Mouse (Mus musculus) MEL (cell line): ENCODE results near the gene Ctsc. TPM values are rescaled to one million over a fixed set of nuclear protein-coding genes. Genes with fewer than 3 reads are reported as not detected.

Source experiments
- DNase-seq: peaks from one replicate; pipeline ENCODE4 v3.0.0; 2011; ENCODE audit warnings: low read depth, low spot score
- H3K27ac ChIP-seq: 2 replicates; pipeline ENCODE4 v1.5.1; 2012; ENCODE audit warnings: low read depth, mild to moderate bottlenecking, control low read depth, low read length, moderate library complexity; ENCODE audit not compliant: control insufficient read depth
- H3K27me3 ChIP-seq, 2 experiments: fragments of 150-350 bp in 1 of 2; sonication (generic) in 1 of 2; 2 replicates each; pipeline ENCODE4 v1.6.1; 2012; ENCODE audit warnings: low read length in 2 of 2, mild to moderate bottlenecking in 2 of 2, improper control_type of control experiment in 1 of 2, moderate library complexity in 1 of 2; ENCODE audit not compliant: insufficient read depth in 2 of 2, control insufficient read depth in 1 of 2
- H3K36me3 ChIP-seq, 2 experiments: 2 replicates each; pipeline ENCODE4 v1.6.1; 2012 to 2014; ENCODE audit warnings: low read length in 2 of 2, improper control_type of control experiment in 1 of 2, inconsistent platforms in 1 of 2, mild to moderate bottlenecking in 1 of 2; ENCODE audit not compliant: insufficient read depth in 2 of 2, control insufficient read depth in 1 of 2
- H3K4me1 ChIP-seq, 2 experiments: fragments of 150-350 bp in 1 of 2; sonication (generic) in 1 of 2; 2 replicates each; pipeline ENCODE4 v1.6.1; 2012; ENCODE audit warnings: low read length in 2 of 2, improper control_type of control experiment in 1 of 2, mild to moderate bottlenecking in 1 of 2; ENCODE audit not compliant: insufficient read depth in 2 of 2, control insufficient read depth in 1 of 2
- H3K4me3 ChIP-seq, 2 experiments: fragments of 150-350 bp in 1 of 2; sonication (generic) in 1 of 2; 2 replicates each; pipeline ENCODE4 v1.5.1; 2012; ENCODE audit warnings: low read depth in 2 of 2, low read length in 2 of 2, mild to moderate bottlenecking in 2 of 2, moderate library complexity in 2 of 2, control low read depth in 1 of 2, improper control_type of control experiment in 1 of 2; ENCODE audit not compliant: control insufficient read depth in 1 of 2, insufficient read depth in 1 of 2
- H3K79me2 ChIP-seq: 2 replicates; pipeline ENCODE4 v1.6.1; 2012; ENCODE audit warnings: mild to moderate bottlenecking, low read length, moderate library complexity; ENCODE audit not compliant: control insufficient read depth, poor library complexity, insufficient read depth
- H3K9ac ChIP-seq: 2 replicates; pipeline ENCODE4 v1.6.1; 2012; ENCODE audit warnings: low read depth, mild to moderate bottlenecking, control low read depth, low read length, moderate library complexity; ENCODE audit not compliant: control insufficient read depth, poor library complexity, severe bottlenecking
- H3K9me3 ChIP-seq: fragments of 150-350 bp; sonication (generic); replicated peaks from 2 replicates; pipeline ENCODE4 v1.6.1; 2012; ENCODE audit warnings: mild to moderate bottlenecking, low read length, improper control_type of control experiment, moderate library complexity; ENCODE audit not compliant: insufficient read depth
- CHD2 ChIP-seq: IDR thresholded peaks from 2 replicates; pipeline ENCODE4 v1.6.1; 2011; ENCODE audit warnings: low read length, improper control_type of control experiment
- CTCF ChIP-seq, 3 experiments: IDR thresholded peaks in 2 of 3; conservative IDR thresholded peaks in 1 of 3; 2 replicates each; pipeline ENCODE4 v1.5.1; 2011 to 2012; ENCODE audit warnings: low read length in 3 of 3, low read depth in 2 of 3, mild to moderate bottlenecking in 2 of 3, improper control_type of control experiment in 1 of 3, inconsistent platforms in 1 of 3, mixed read lengths in 1 of 3, moderate library complexity in 1 of 3; ENCODE audit not compliant: control insufficient read depth in 1 of 3, insufficient read depth in 1 of 3, poor library complexity in 1 of 3, severe bottlenecking in 1 of 3
- ELF1 ChIP-seq: IDR thresholded peaks from 2 replicates; pipeline ENCODE4 v1.6.1; 2014; ENCODE audit warnings: low read depth, mild to moderate bottlenecking, inconsistent platforms, low read length, improper control_type of control experiment, moderate library complexity
- ETS1 ChIP-seq: IDR thresholded peaks from 2 replicates; pipeline ENCODE4 v1.6.1; 2012; ENCODE audit warnings: low read depth, mild to moderate bottlenecking, inconsistent platforms, low read length, improper control_type of control experiment, moderate library complexity
- GATA1 ChIP-seq: IDR thresholded peaks from 2 replicates; pipeline ENCODE4 v1.6.1; 2011; ENCODE audit warnings: low read depth, low read length, improper control_type of control experiment
- MAFK ChIP-seq: IDR thresholded peaks from 2 replicates; pipeline ENCODE4 v1.6.1; 2011; ENCODE audit warnings: low read depth, mild to moderate bottlenecking, low read length, improper control_type of control experiment, borderline replicate concordance
- MAX ChIP-seq: IDR thresholded peaks from 2 replicates; pipeline ENCODE4 v1.6.1; 2011; ENCODE audit warnings: low read length, improper control_type of control experiment
- MAZ ChIP-seq: IDR thresholded peaks from 2 replicates; pipeline ENCODE4 v1.6.1; 2012; ENCODE audit warnings: low read depth, mild to moderate bottlenecking, inconsistent platforms, low read length, improper control_type of control experiment
- MXI1 ChIP-seq: IDR thresholded peaks from 2 replicates; pipeline ENCODE4 v1.6.1; 2011; ENCODE audit warnings: mild to moderate bottlenecking, low read depth, low read length, improper control_type of control experiment
- MYB ChIP-seq: IDR thresholded peaks from 2 replicates; pipeline ENCODE4 v1.6.1; 2011; ENCODE audit warnings: mild to moderate bottlenecking, low read depth, low read length, improper control_type of control experiment
- MYC ChIP-seq: IDR thresholded peaks from 2 replicates; pipeline ENCODE4 v1.6.1; 2011; ENCODE audit warnings: low read depth, mild to moderate bottlenecking, low read length, improper control_type of control experiment, moderate library complexity
- NELFE ChIP-seq: IDR thresholded peaks from 2 replicates; pipeline ENCODE4 v1.6.1; 2011; ENCODE audit warnings: low read depth, low read length, improper control_type of control experiment
- POLR2A ChIP-seq, 2 experiments: IDR thresholded peaks; 2 replicates each; pipeline ENCODE4 v1.6.1; 2011 to 2012; ENCODE audit warnings: low read length in 2 of 2, mild to moderate bottlenecking in 2 of 2, control low read depth in 1 of 2, improper control_type of control experiment in 1 of 2, low read depth in 1 of 2, moderate library complexity in 1 of 2; ENCODE audit not compliant: control insufficient read depth in 1 of 2, insufficient read depth in 1 of 2, poor library complexity in 1 of 2
- POLR2AphosphoS2 ChIP-seq: IDR thresholded peaks from 2 replicates; pipeline ENCODE4 v1.6.1; 2011; ENCODE audit warnings: low read length, improper control_type of control experiment
- RCOR1 ChIP-seq: IDR thresholded peaks from 2 replicates; pipeline ENCODE4 v1.6.1; 2012; ENCODE audit warnings: low read depth, mild to moderate bottlenecking, inconsistent platforms, low read length, improper control_type of control experiment
- SIN3A ChIP-seq: IDR thresholded peaks from 2 replicates; pipeline ENCODE4 v1.6.1; 2012; ENCODE audit warnings: low read length, improper control_type of control experiment, inconsistent platforms
- TAL1 ChIP-seq: IDR thresholded peaks from 2 replicates; pipeline ENCODE4 v1.6.1; 2012; ENCODE audit warnings: mild to moderate bottlenecking, inconsistent platforms, low read length, moderate library complexity, mixed read lengths
- TBP ChIP-seq: IDR thresholded peaks from 2 replicates; pipeline ENCODE4 v1.8.0; 2011; ENCODE audit warnings: low read depth, low read length, improper control_type of control experiment
- UBTF ChIP-seq: IDR thresholded peaks from 2 replicates; pipeline ENCODE4 v1.6.1; 2012; ENCODE audit warnings: low read depth, mild to moderate bottlenecking, inconsistent platforms, low read length, improper control_type of control experiment, moderate library complexity, borderline replicate concordance; ENCODE audit not compliant: insufficient read depth
- ZC3H11A ChIP-seq: IDR thresholded peaks from 2 replicates; pipeline ENCODE4 v1.6.1; 2012; ENCODE audit warnings: low read depth, mild to moderate bottlenecking, inconsistent platforms, low read length, improper control_type of control experiment
- ZMIZ1 ChIP-seq: IDR thresholded peaks from 2 replicates; pipeline ENCODE4 v1.6.1; 2012; ENCODE audit warnings: low read depth, mild to moderate bottlenecking, inconsistent platforms, low read length, improper control_type of control experiment, moderate library complexity
- ZNF384 ChIP-seq: IDR thresholded peaks from 2 replicates; pipeline ENCODE4 v1.6.1; 2012; ENCODE audit warnings: low read depth, mild to moderate bottlenecking, inconsistent platforms, low read length, improper control_type of control experiment
- polyA plus RNA-seq, 2 experiments: library from polyadenylated mRNA; stranded (reverse) in 1 of 2; unstranded in 1 of 2; fragments of >175 nt in 1 of 2; fragments of >200 nt in 1 of 2; gene quantifications; 2 replicates each; pipeline versions ENCODE4 v1.2.1 to v1.2.4; 2012; ENCODE audit warnings: low replicate concordance in 2 of 2, low read depth in 1 of 2; ENCODE audit not compliant: insufficient read length in 2 of 2, insufficient read depth in 1 of 2, missing spikeins in 1 of 2
- total RNA-seq: library from RNA; depleted of rRNA; stranded (reverse); fragments of 300-350 nt; gene quantifications from 2 replicates; pipeline ENCODE4 v1.2.3, GENCODE M21; 2012

Ctsc gene
- total and polyA plus RNA-seq, 3 experiments = 50.7 to 51.4 TPM; not detected in 1

DNA sequence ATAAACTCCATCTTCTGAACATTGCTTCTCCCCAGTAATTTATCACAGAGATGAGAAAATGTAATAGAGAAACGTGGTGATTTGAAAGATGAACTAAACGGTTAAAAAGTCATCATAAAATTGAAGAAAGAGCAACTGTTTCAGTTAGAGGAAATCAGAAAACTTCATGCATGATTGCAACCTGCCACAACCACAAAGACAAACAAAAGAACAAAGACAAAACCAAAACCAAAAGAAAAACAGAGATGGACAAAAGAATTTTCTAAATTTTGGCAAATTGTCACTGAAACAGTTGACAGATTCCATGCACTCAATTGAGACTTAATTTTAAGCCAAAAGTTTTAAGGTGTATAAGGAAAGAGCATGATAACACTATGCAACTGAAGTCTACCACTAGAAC is 48.8 kb upstream of the Ctsc start:
- no peaks in the 10 kb centered on the region for H3K4me1 ChIP-seq
- H3K4me3 ChIP-seq = no peak overlapping the region
- no peak overlapping the region for H3K9ac ChIP-seq

GRCm38 (mm10) chr7:88230121-88230520 is 47.8 kb upstream of the Ctsc start:
- Histone ChIP-seq H3K36me3 (no peaks in the 10 kb centered on the region), H3K9ac (no peak overlapping the region), H3K79me2 (no peaks in the 10 kb centered on the region), H3K9me3 (no peaks in the 10 kb centered on the region), H3K27me3 (peaks cover 0 to 3% of the 10 kb centered on the region in 2 experiments; a peak in 3 of 4 replicates), H3K4me1 (no peaks in the 10 kb centered on the region), H3K4me3 (no peak overlapping the region), H3K27ac (no peak overlapping the region)
- no peak for TF ChIP-seq MYB
- TF ChIP-seq TBP = no peak
- no peak for TF ChIP-seq NELFE
- no peak for TF ChIP-seq CHD2
- no peak for DNase-seq

More for the DNA sequence above, 48.8 kb upstream of the Ctsc start:
- no peak for DNase-seq
- no peaks in the 10 kb centered on the region for H3K9me3 ChIP-seq
- TF ChIP-seq CHD2 = no peak
- TF ChIP-seq POLR2AphosphoS2 = no peak
- no peak for TF ChIP-seq GATA1
- no peak for TF ChIP-seq MAZ
- TF ChIP-seq MYB = no peak
- TF ChIP-seq POLR2A (IDR thresholded peaks at IDR 0.05; ENCODE audit: control insufficient read depth in 1 of 2, insufficient read depth in 1 of 2, low read depth in 1 of 2, low read length in 2 of 2, poor library complexity in 1 of 2) = no peak
- no peak for TF ChIP-seq UBTF
- TF ChIP-seq ELF1 = no peak
- TF ChIP-seq MYC = no peak
- TF ChIP-seq, all 39 proteins: peak for 0
- no peaks in the 10 kb centered on the region for H3K79me2 ChIP-seq
- H3K27me3 ChIP-seq = no peaks in the 10 kb centered on the region; a peak in 1 of 4 replicates
- no peak overlapping the region for H3K27ac ChIP-seq
- H3K36me3 ChIP-seq = no peaks in the 10 kb centered on the region

DNA sequence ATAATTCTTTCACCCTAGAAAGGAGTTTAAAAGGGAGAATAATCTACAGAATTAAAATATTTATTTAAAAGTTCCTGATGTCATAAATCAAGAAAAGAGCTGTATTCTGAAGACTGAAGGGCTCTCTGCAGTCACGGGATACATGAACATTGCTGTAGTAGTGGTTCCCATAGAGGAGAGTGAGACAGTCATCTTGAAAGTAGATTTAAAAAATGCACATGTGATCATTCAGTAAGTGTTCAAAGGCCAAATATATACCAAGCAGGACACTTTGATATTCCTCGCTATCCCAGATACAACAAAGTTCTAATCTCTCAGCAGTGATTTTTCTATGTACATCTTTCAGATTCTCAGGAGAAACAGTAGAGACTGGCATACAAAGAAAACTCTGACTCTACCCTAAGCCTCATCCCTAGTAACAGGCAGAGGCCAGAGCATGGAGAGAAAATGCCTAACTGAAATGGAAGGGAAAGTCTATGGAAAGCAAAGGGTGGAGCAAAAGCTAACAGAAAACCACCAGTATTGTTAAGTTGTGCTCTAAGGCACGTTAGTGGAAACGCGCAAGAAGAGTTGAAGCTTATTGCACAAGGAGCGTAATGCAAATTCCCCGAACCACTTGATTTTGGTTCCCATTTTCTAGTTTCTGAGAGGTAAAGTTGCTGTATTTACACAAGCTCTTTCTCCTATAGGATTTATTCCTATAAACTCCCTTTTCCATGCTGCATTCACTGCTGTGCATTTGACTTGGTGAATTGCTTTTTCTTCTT is 46.9 kb upstream of the Ctsc start:
- TF ChIP-seq MXI1 = no peak
- TF ChIP-seq NELFE = no peak
- TF ChIP-seq ETS1 = no peak
- TF ChIP-seq ZNF384 = no peak
- no peak for TF ChIP-seq MAFK
- no peak for TF ChIP-seq MAX
- TF ChIP-seq POLR2AphosphoS2 = no peak
- TF ChIP-seq SIN3A = no peak
- TF ChIP-seq GATA1 = no peak
- no peak for TF ChIP-seq UBTF
- no peak for TF ChIP-seq POLR2A (IDR thresholded peaks at IDR 0.05; ENCODE audit: control insufficient read depth in 1 of 2, insufficient read depth in 1 of 2, low read depth in 1 of 2, low read length in 2 of 2, poor library complexity in 1 of 2)
- no peak for TF ChIP-seq TBP
- no peak for TF ChIP-seq CTCF (IDR thresholded peaks at IDR 0.05 in 2 of 3, conservative IDR thresholded peaks at IDR 0.05 in 1 of 3; ENCODE audit: control insufficient read depth in 1 of 3, insufficient read depth in 1 of 3, low read depth in 2 of 3, low read length in 3 of 3, poor library complexity in 1 of 3, severe bottlenecking in 1 of 3)
- no peak for TF ChIP-seq ZMIZ1
- no peak for TF ChIP-seq RCOR1
- no peak for TF ChIP-seq TAL1
- TF ChIP-seq ZC3H11A = no peak
- Histone ChIP-seq H3K4me1 (no peaks in the 10 kb centered on the region), H3K27ac (no peak overlapping the region), H3K27me3 (peaks cover 0 to 3% of the 10 kb centered on the region in 2 experiments; a peak in 3 of 4 replicates), H3K9me3 (no peaks in the 10 kb centered on the region), H3K4me3 (no peak overlapping the region), H3K9ac (no peak overlapping the region), H3K36me3 (no peaks in the 10 kb centered on the region), H3K79me2 (no peaks in the 10 kb centered on the region)
- no peak for DNase-seq
